Mouse (Mus musculus): ENCODE data around the gene Rrp7a. TPM values are rescaled to one million over a fixed set of nuclear protein-coding genes. Genes with fewer than 3 reads are reported as not detected.
"Not testable (repeated sequence)": the region's sequence is repeated elsewhere in the genome, so short reads cannot be mapped to it uniquely, and the experiment has no call there.

The Rrp7a gene
- total RNA-seq, 1 experiment from 2014 or later, result 95.0 TPM

DNA sequence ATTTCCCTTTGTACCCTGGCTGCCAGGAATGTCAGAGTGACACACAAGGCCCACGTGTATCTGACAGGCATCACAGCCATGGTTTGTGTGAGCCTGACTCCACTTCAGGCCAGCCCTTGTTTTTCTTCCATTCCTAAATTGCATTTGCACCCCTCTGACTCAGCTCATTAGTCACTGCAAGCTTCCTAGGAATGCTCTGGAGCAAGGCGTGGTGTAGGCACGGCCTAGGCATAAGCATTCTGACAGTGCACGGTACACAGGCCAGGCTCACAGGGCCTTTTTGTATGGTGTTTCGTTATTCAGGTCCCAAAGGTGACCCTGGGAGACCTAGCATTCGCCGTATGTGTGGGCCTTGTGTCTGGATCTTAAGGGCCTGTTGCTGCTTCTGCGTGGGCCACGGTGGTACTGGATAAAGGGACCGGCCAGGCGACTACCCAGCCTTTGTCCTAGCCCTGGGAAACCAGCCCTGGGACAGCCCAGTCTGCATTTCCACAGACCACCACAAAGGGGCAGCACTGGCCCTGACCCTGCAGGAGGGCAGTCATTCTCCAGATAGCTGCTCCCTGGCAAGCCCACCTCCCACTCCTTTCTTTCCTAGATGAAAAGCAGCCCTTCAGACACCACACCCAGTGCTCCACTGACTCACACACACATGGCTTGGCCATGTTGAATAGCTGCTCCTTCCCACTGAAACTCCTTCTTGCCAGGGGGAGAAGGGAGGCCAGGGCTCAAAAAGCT, 34.5 kb upstream of the Rrp7a start:
- DNase-seq, result peak; percentile 82

- peak; percentile 66 for DNase-seq
Observed at GRCm38 (mm10) chr15:83155672-83156419, 33.2 kb upstream of the Rrp7a start.

GRCm38 (mm10) chr15:83154309-83154708, 31.7 kb upstream of the Rrp7a start:
- no peak for DNase-seq

DNA sequence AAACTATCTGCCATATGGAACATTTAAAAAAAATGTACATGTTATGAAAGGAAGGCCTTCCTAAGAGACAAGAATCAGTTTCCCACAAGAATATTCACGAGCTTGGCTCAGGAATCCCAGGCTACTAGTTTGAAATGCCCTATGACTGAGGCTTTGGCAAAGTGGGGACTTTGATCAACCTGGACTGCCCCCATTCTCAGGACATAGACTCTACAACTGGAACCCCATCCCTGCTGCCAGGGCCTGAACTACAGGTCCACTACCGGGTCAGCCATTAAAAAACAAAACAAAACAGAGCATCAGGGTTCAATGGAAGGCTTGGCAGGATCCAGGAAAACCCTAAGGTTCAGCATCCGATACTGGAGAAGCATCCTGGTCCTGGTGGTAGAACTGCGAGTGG, 28.1 kb upstream of the Rrp7a start:
- DNase-seq, result no peak

DNA sequence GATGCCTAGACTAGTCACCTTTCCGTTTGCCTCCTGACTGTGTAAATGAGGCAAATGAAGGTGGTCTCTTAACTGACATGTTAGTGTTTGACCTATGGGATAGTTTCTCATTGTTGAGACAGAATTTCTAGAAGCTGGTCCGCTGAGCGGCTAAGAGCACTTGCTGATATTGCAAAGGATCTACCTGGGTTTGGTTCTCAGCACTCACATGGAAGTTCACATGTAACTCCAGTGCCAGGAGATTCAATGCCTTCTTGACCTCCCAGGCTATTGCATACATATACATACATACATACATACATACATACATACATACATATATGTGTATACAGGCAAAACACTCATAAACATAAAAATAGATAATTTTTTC, 27.5 kb upstream of the Rrp7a start:
- DNase-seq, result no peak

GRCm38 (mm10) chr15:83149196-83150072, 26.8 kb upstream of the Rrp7a start, which contains the start of gene Poldip3:
Poldip3 (minus strand) TSS chr15:83149384.
- peak; percentile 99 for DNase-seq

- peak; percentile 88 for DNase-seq
Observed at GRCm38 (mm10) chr15:83148801-83149195, 26.2 kb upstream of the Rrp7a start.

DNA sequence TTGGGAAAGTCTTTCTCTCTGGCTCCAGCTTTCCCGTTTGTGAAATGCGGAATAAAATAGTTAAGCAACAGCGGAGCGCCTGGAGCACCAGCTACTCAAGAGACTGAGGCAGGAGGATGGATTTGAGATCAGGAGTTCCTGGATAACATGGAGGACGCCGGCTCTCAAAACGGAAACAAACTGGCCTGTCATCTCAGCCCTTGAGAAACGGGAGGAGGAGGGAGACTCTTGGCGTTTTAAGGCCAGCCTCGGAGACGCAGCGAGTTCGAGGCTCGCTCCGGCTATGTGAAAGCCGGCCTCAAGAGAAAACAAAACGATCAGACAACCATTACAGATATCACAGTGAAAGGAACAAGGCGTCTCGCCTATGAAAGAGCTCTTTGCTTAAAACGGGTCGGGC, 25.8 kb upstream of the Rrp7a start:
- peak; percentile 58 for DNase-seq

DNA sequence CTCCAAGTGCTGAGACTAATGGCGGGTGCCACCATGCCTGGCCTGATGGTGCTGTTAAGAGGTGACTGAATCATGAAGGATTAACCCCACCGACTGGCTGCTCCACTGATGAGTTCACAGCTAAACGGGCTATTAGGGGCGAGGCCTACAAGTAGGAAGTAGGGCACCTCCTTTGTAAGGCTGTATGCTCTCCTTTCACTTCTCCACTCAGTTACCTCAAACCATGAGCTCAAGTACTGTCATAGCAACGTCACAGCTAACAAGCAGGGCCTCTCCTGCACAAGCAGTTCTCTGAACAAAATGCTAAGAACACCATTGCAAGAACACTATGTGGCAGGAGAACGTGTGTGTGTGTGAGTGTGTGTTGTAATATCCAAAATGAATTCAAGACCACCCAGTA, 22.9 kb upstream of the Rrp7a start:
- no peak for DNase-seq

GRCm38 (mm10) chr15:83142861-83143260, 20.3 kb upstream of the Rrp7a start:
- DNase-seq, result no peak

- DNase-seq, result no peak
Observed at GRCm38 (mm10) chr15:83135654-83136053, 13.1 kb upstream of the Rrp7a start.

DNA sequence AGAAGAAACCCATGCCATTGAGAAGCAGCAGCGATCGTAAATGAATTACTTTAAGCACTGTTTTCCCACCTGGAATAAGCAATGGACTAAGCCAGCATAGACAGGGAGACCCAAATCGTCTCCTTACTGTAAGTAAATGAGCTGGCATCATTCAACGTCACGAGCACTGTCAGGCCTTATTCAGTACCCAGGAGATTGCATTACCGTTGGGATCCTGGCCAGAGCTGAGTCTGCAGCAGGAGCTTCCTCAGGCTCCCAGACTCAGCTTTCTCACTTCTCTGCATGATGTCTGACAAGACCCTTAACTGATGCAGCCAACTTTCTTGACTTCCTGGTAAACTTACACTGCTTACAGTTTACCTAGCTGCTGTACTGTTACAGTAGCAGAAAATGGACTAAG, 12.1 kb upstream of the Rrp7a start:
- peak; percentile 34 for DNase-seq

DNA sequence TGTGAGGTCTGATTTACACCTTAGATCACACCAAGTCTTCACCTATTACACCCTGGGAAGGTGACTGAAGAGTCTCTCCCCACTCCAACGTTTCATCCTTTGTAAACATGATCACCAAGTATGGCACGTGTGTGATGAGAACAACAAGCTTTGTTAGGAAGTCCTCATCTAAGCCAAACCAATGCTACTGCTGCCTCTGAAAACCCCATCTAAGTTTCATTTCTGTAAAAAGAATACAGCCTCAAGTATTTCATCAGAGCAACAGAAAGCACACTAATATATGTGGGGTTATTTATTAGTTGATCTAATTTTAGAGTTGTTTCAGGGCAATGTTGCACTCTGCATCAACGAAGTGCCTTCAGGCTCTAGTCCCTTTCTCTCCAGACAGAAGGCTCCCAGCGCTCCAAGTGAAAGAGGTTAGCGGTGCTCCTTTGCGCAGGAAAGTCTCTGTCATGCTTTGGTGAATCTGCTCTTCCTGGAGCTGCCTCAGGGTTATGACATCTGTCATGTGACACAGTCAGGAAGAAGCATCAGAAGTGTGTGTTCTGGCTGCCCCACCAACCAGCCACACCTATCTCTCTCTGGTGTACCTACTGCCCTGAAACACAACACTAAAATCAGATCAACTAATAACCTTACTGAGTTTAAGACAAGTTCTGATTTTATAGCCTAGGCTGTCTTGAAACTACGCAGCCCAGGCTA, 7.1 kb upstream of the Rrp7a start:
- no peak for DNase-seq

GRCm38 (mm10) chr15:83127037-83127436, 4.4 kb upstream of the Rrp7a start:
- DNase-seq, result not testable (repeated sequence)

- no peak for DNase-seq
Observed at GRCm38 (mm10) chr15:83126582-83126981, 4.0 kb upstream of the Rrp7a start.

DNA sequence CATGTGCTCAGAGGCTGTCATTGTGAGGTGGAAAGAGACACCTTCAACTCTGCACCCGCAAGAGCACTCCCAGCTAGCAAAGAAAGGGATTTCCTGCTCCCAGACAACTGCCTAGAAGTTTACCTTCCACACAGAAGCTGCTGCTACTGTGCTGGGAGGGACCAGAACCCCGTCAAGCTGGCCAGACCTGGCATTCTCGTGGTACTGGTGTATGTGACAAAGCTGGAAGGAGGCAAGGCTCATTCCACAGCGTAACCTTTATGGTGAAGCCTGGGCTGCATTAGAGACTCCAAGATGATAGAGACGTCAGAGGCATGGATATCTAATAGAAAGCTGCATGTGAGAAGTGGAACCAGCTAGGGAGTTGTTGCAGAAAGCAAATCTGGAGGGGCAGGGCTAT, 2.0 kb upstream of the Rrp7a start:
- no peak for DNase-seq

DNA sequence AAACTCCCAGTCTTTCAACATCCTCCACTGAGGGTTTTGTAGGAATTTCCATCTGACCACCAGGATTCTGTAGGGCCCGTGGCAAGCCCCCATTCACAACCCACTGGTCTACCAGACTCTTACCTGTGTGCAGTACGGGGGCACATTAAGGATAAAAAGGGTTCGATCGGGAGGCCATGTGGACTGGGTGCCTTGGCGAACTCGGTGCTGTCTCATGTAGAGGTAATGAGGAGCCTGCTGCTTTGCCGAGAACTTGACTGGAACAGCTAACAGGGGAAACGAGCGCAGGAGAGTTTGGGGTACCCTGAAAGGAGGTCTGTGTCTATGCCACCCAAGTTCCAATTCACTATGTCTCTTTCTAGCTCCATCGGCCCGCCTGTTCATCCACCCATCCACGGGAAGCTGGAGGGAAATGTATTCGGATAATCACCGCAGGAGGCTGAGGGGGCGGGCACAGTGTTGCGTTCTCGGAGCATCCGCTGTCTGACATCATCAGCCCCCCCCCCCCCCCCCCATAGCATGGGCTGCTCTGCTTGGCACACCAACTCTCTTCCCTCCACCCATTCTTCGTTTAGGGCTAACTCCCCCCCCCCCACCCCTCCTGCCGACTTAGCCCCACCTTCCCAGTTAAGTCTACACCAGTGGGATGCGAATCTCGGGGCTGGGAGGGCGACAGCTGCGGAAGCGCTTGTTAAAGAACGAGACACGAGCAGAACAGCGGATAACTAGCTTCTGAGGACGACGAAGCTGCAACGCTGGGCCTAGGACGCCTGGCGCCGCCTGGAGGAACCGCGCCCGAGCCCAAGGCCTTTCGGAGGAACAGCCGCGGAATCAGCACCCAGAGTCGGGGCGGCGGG, 664 bp downstream of the Rrp7a start:
- peak; percentile 66 for DNase-seq

DNA sequence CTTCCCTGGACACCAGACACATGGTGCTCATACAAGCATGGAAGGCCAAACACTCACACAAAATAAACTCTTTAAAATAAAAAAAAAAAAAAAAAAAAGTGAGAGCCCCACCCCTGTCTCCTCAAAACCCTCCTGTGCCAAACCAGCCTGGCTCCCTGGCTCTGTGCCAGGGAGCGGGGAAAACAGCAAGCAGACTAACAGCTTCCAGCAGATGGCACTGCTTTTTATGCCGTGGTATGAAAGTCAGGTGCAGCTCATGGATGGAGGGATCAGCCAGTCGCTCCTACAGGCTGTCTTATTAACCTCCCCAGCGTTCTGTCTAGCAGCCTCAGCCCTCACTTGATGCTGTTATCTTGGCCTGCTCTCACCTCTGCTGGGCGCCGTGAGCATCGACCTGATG, 4.2 kb downstream of the Rrp7a start:
- DNase-seq, result peak; percentile 71

- no peak for DNase-seq
Observed at GRCm38 (mm10) chr15:83115071-83115470, 7.5 kb downstream of the Rrp7a start.

DNA sequence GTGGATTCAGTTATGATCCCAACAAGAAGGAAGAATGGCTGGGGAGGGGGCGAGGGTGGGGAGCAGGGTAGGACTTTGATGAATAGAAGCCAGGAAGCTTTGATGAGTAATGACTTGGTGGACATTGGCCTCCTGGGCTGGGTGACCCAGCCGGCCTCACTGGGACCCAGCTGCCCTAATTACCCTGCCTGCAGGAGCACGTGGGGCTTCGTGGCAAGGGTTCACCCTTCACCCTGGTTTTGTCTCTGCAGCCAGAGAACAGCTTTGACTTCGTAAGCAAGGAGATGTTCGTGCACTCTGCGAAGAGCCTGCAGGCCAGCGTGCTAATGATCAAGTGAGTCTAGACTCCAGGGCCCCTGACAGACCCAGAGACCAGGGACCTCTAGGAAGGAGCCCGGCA, 8.5 kb downstream of the Rrp7a start:
- DNase-seq, result no peak

DNA sequence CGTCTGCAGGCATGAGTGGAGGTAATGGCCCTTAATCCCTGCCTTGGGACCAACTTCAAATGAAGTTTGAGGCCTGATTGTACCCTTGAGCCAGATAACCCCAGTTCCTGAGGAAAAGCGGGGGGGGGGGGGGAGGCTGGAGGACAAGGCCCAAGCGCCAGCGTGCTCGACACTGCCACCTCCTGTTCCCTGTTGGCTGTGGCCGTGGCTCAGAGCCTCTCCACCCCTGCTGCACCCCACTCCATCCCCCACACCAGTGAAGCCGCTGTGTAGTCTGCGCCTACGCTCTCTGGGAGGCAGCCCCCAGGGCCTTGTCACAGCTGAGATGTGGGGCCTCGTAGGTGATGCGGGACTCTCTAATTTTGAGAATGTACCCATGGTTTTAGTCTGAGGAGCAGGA, 9.7 kb downstream of the Rrp7a start:
- DNase-seq, result peak; percentile 92
